Mouse (Mus musculus) urinary bladder, adult 2 months (tissue): Measurements from ENCODE around the gene Mr1. TPM values are rescaled to one million over a fixed set of nuclear protein-coding genes. Genes with fewer than 3 reads are reported as not detected.
A peak's percentile ranks its signal among the peaks of the same experiment; 100 is the strongest.

Experiments
- DNase-seq: peaks from one replicate; pipeline ENCODE4 v3.0.0; 2022; ENCODE audit warnings: low spot score
- polyA plus RNA-seq: library from polyadenylated mRNA; depleted of rRNA; stranded (reverse); fragments of >200 nt; gene quantifications from 2 replicates; pipeline ENCODE4 v1.2.3, GENCODE M21; 2012

The Mr1 gene
- polyA plus RNA-seq, 1 experiment: 24.0 TPM

DNA sequence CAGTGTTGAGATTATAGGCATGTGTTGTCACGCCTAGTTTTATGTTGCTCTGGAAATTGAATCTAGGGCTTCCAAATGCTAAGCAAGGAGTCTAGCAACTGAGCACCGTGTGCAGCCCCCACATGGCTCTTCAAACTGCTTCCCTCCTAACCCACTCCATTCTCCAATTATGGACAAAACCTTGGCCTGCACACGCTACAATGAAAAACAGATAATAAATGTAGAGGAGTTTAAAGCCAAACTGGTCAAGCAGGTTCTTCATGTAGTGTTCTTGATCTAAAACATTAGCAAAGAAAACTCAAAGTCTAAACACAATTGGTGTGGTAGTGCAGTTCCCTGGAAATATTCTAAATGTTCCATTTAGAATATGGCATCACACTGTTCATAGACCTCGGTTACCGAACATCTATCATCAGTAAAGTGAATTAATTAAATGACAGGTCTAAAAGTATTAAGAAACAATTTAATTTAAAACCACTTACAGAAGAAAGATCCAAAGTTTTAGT is 19.1 kb downstream of the Mr1 start:
- DNase-seq: no peak

DNA sequence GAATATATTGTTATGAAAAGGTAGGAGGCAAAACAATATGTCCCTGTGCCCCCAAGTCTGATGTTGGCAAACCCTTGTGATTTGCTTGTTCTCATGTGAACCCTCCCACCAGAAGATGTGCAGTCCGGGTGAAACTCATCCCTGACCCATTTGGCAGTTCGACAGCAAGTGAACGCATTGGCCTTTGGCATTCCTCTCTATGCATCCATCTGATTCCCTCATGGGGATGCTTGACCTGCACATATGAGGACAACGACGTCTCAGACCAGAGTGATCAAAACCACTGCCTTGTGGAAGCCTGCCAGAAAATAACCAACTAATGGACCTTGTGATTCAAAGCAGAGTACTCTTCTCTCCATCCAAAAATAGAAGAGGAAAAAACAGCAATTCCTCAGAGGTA is 19.9 kb downstream of the Mr1 start:
- DNase-seq: no peak

DNA sequence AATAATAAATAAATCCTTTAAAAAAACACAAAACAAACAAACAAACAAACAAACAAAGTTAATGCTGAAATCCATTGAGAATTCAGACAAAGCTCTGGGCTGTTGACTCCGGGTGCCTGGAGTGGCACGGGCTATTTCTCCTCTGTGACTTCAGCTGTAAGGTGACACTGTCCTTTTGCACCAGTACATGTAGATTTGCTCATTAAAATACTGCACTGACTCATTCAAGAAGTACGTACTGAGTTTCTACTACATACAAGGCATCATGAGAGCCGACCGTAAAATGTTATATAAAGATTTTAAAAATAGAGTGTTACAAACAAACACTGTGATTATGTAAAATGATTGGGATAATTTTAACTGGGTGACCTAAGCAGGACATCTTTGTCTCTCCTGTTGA is 22.2 kb downstream of the Mr1 start:
- no peak for DNase-seq

DNA sequence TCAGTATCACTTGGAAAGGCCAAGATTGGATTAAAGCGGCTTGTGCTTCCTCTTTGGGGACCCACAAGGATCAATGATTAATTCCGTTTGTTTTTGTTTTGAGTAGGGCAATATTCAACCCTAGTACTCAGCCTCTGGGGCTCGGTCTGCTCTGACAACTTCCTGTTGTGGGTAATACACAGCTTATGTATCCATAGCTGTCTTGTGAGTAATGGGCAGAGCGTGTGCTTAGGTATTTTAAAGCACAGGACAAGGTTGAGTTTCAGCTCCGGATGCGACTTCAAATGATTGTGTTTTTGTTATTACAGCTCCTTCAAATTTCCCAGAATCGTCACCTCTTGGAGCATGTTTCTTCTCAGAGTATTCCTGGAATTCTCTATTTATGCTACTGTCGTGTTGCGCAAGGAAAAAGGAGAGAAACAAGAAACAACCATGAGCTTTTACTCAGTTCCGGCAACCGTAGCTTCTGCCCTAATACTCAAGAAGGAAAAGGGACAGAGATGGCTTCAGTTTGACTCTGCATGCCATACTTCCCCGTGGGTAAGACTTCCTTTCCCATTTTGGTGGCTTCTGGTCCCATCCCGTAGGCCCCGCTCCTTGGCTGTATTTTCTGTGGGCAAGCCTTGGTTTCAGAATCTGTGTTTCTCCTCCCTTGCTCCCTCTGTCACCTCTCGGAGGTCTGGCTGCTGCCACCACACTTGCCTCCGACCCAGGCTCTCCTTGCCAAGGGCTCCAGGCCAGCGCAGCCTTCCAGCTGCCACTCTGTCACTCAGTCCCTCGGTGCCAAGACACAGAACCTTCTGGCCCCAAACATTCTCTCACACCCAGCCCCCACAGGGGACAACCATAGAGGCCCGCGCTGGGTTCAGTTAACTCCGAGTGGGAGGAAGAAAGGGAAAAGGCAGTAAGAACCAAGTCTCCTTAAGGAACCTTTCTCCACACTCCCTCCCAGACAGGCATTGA is 24.4 kb downstream of the Mr1 start:
- no peak for DNase-seq

DNA sequence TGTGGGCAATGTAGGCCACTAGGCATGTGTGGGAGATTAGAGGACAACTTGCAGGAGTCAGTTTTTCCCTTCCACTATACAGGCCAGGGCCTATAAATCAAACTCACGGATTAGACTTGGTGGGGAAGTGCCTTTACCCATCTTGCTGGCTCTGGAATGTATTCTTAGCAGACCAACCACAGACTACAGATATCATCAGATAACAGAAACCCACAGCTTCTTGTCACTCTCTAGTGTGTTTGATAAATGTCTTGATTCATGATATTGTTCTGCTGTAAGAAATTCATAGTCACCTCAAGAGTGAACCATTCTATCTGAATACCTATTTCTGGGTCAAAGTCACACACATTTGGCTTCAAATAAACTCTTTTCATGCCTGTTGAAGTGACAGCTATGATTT is 26.9 kb downstream of the Mr1 start:
- DNase-seq: no peak

DNA sequence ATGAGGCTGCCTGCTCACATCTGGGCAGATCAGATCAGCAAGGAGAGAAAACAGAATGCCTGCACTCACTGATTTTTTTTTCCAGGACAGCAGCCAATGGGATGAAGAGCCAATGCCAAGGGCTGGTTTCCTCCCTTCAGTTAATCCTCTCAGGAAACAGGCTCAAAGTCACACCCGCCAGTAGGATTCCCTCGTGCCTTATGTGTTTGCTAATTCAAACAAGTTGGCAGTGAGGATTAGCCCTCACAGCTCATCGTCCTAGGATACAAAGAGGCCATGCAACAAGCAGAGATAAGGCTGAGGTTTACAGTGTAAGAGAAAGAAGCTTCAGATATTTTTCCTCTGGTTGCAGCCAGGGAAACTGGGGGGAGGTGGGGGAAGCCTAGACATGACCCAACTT is 32.7 kb downstream of the Mr1 start:
- DNase-seq: no peak

DNA sequence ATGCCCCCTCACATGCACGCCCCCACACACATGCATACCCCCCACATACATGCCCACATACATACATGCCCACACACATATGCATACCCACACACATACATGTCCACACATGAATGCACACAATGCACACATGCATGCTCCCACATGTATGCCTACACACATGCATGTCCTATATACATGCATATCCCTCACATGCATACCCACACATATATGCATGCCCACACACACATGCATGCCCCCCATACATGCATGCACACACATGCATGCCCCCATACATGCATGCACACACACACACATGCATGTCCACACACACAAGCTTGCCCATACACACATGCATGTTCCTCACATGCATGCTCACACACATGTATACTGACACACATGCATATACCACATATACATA is 33.7 kb downstream of the Mr1 start:
- DNase-seq: no peak

DNA sequence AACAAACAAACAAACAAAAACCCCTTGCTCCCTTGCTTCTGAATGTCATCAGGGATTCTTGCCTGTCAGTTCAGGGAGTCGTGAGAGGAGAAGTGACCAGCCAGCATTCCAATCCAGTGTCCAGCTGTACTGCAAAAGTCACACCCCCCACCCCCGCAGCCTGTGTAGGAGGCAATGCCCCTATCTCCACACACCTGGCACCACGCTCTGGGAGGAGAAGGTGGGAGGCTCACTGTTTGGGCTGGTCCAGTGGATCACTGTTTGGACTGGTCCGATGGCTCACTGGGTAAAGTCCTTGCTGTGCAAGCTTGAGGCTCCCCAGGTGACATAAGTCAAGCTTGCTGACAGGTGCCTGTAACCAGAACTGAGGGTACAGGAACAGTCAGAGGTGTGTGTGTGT is 34.5 kb downstream of the Mr1 start:
- no peak for DNase-seq

DNA sequence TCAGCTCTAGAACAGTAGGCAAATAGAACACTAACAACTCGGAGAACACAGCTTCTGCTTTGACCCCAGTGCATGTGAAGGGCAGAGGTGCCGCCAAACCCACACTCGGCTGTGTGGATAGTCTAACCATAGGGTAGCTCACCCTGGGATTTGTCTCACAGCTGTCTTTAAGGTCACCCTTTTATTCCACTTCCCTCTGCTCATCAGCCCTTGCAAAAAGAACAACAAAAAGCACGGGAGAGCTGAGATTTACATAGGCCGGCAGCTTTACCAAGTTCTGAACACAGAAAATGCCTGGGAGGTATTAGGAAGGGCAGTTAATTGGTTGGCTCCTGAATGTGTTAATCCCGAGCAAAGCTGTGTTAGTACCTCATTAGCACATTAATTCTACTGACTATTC is 35.1 kb downstream of the Mr1 start:
- DNase-seq: no peak

DNA sequence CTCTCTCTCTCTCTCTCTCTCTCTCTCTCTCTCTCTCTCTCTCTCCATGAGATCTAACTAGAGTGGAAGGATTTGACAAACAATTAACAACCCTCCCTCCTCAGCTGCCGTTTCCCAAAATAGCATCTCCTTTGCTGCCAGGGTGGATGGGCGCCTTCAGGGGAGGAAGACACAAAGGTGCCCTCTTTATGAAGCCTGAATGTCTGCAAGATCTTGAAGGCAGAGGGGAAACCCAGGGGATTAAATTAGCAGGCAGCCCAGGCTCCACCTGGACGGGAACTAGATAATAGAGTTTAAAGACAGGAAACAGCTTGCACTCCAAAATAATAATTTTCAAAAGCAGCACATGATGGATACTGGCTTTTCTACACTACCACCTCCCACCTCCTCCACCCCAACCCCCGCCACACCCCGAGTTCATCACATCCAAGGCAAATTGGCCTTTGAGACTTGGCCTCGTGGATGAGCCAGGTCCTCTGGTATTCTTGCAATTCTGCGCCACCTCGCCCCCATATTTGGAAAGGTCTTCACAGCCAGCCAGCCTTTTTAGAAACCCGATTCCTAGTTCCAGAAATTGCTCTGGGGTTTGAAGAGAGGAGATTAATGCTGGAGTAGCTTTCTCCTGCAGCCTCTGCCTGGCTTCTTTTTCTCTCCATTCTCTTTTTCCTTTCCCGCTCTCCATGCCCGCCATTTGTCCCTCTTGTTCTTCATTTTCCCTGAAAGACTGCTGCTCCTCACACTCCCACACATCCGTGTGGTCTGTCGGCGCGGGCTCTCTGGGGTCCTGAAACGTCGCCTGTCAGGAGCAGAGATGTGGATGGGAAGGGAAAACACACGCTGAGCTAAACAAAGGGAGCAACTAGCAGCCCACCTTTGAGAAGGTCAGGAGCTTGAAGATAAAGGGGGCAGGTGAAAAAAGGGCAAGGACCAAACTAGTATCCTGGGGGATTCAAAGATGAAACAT is 36.9 kb downstream of the Mr1 start:
- no peak for DNase-seq

DNA sequence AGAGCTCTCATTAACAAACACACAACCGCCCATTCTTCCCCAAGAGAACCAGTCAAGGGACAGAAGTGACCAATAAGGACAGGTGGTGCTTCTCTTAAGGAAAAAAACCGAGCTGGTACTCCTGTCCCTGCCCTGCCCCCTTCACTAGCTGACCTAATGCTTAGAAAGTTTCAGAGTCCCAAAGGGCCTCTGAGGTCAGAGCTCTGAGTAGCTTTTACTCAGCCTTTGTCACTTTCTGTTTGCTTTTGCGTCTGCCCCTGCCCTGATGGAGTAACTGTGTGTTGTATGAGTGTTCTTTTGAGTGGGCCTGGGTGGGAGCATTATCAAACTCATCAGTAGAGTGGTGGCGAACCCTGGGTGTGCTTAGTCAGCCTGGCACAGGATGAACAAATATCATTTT is 38.2 kb downstream of the Mr1 start:
- no peak for DNase-seq

DNA sequence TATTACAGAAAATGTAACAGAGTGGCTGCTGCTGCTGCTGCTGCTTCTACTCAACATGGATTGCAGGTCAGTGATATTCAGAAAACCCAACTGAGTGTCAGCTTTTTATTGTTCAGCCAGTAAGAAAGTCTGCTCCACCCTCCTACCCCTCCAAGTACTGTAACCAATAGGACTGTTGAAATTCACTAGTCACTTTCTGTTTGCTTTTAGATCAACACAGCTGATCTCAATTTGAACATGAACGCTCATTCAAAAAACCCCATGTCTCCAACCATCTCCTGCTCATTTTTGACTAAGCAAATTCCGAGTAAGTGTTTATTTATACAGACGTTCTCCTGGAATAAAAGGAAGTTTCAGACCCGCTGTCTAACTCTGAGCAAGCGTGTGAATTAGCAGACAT is 38.8 kb downstream of the Mr1 start:
- DNase-seq: no peak

DNA sequence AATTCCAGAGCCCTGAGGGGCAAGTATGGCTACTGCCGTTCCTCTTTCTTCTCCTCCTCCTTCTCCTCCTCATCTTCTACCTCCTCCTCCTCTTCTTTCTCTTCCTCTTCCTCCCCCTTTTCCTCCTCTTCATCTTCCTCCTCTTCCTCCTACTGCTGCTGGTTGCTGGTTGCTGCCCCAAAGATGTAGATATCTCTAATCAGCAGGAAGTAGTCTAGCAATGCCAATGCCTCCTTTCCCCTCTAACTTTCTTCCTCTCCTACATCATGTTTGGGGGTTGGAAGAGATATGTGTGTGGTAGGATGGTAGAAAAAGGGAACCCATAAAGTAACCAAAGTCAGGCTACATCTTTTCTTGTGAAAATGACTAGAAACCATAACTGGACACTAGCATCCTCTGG is 40.3 kb downstream of the Mr1 start:
- DNase-seq: no peak

DNA sequence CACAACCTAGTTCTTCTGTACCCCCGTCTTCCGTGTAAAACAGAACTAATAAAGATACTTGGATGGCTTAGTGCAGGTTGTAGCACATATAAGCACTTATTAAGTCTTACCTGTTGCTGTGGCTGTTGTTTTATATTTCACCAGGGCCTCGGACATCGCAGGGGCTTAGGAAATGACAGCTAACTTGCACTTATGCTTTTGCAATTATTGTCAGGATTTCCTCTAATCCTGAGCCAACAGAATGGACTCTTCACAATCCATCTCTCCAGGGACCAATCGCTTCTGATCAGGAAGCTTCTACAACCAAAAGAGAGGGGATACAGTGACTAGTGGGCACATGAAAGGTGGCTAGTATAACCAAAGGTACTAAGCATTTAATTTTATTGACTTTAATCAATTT is 42.6 kb downstream of the Mr1 start:
- no peak for DNase-seq

DNA sequence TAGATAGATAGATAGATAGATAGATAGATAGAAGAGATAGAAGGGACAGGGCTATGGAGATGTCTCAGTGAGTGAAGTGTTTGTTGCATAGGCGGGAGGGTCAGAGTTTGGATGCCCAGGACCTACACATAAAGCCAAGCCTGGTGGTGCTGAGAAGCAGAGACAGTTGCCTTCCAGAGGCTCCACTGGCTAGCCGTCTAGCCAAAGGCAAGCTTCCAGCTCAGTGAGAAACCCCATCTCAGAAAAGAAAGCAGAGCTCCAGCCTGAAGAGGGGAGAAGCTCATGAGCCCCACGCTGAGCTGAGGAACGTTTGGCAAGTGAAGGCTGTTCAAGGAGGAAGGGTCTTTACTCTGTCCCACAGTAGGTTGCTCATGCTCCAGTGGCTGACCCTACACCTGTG is 44.0 kb downstream of the Mr1 start:
- no peak for DNase-seq

DNA sequence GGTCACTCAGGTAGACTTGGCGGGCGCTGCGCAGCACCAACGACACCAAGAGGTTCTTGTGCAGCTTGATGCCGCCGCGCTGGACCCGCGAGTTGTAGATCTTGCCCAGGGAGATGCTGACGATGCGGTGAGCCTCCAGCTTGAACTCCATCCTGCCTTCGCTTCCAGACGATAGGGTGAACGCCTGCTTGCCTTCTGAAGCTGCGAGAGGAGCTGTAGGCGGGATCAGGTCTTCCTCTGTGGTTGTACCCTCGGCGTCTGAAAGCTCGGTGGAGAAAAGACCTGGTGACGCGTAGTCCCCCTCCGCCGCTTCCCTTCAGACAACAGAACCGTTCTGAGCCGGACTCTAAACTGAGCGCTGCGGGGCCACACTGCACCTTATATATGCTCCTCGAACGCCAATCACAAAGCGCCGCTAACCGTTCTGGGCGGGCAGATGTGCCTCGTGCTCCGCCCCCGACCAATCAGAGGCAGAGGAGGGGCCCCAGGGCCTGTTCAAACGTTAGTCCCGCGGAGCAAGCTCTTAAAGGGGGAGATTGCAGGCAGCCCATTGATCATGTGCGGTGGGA is 47.2 kb downstream of the Mr1 start, which contains the start of gene Ier5:
TSS of gene Ier5 (minus strand) at position 357 of the 569 bp plus-strand sequence.
- peak; percentile 99 for DNase-seq

DNA sequence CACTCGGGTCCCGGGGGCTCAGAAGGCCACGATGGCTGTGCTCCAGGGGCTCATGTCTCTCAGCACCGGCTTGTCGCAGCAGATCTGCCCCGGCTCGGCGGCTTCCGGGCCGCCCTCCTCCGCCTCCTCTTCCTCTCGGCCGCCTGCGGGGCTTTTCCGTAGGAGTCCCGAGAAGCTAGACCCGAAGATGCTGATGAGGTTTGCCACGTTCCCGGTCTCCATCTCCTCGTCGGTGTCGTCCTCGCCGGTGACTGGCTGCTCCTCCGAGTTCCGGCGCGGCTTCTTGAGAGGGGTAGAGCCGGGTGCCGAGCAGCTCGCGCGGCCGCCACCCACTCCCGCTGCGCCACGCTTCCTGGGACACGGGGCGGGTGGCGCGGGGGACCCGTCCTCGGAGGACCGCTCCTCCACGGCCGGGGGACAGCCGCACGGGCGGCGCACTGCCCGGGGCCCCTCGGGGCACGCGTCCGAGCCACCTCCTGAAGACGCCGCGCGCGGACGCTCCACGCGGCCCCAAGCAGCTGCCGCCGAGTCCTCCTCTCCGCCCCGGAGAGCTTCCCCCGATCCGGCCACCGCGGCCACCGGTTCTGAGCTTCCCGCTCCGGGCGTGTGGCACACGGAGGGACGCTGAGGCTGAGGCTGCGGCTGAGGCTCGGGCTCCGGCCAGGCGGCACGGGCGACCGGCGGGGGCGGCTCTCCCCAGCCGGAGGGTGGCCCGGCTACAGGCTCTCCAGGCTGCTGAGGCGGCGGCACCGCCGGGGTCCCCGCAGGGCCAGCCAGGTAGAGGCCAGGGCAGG is 47.9 kb downstream of the Mr1 start:
- peak; percentile 67 for DNase-seq

DNA sequence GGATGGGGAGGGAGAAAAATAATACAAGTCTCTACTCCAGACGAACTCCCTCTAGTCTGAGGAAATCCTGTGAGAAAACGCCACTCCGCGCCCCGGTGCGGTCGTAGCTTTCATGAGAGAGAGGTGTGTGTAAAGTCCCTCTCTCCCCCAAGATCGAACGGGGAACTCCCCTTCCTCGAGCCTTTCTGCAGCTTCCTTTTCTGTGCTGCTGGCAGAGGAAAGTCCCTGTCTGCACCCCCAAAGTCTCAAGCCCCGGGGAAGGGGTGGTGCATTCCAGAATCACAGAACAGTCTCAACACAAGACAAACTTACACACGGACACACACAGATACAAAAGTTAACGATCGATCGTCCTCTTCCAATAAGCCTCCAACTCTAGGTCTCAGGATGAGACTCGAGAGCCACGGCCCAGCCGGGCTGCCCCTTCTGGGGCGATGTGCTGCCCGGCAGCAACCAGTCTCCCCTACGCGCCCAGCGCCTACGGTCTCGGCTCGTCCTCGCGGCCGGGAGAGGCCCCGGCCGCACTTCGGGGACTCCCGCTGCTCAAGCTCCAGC is 48.6 kb downstream of the Mr1 start:
- peak; percentile 49 for DNase-seq

DNA sequence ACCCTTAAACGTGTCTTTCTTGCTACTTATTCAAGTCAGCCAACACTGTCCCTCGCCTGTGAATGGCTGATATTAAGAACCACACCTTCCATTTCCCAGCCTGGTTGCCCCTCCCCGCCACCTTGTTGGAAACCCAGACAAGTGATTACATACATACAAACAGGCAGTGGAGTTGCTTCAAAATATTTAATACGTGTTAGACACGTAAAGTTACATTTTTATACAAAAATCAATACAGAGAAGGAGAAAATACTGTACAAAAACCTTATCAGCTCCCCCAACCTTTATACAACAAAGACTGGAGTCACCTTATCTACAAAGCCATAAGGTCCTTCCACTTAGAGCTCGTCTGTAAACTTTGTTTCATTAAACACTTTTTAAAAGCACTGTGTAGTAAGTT is 49.3 kb downstream of the Mr1 start:
- no peak for DNase-seq

DNA sequence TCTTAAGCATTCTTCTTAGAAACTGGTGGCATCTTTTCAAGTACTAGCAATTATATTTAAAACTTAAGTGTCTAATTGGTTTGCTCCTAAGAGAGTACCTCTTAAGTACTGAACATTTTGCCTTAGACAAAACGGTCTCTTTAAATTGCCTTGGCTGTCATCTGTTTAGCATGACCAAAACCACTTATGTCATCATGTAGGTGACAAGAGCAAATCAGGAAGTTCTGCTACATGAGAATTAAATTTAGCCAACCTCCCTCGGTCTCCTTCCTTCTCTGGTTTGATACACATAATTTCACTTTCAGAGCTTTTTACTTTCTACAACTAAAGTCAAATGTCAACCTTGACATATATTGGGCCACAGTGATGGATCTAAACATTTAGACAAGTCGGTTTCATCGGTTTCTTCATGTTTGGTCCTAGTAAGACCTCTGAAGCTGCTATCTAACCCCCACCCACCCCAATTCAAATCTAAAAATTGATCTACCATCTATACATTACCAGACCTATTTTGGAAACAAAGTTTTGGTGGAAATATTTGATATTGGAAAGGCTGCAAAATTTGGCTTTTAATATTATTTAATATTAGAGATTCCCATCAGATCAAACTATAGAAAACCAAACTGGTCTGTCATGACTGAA is 49.9 kb downstream of the Mr1 start:
- no peak for DNase-seq
